Mouse (Mus musculus) heart, embryonic 14.5 days (tissue): ENCODE data around the gene Ankrd13d. TPM values are rescaled to one million over a fixed set of nuclear protein-coding genes. Genes with fewer than 3 reads are reported as not detected.

Experiments used
- ATAC-seq: fragments of 200-750 bp; cut with Nextera tagmentation; 2 replicates; pipeline ENCODE4 v1.8.0; 2017; ENCODE audit warnings: low read depth, moderate TSS enrichment; ENCODE audit not compliant: insufficient number of reproducible peaks, insufficient read depth, low FRiP score
- H3K27ac ChIP-seq, 2 experiments: fragments of 200-500 bp in 1 of 2; fragments of 300-500 bp in 1 of 2; sonication (generic) in 1 of 2; replicated peaks in 1 of 2; 2 replicates each; pipeline ENCODE4 v1.5.1; 2012 to 2014; ENCODE audit warnings: low read depth in 2 of 2, low read length in 2 of 2, control low read depth in 1 of 2, mild to moderate bottlenecking in 1 of 2, mixed read lengths in 1 of 2; ENCODE audit not compliant: control insufficient read depth in 1 of 2, insufficient read depth in 1 of 2
- H3K27me3 ChIP-seq: fragments of 300-500 bp; sonication (generic); 2 replicates; pipeline ENCODE4 v1.6.1; 2014; ENCODE audit warnings: mild to moderate bottlenecking, low read length, control low read depth; ENCODE audit not compliant: control insufficient read depth, insufficient read depth
- H3K36me3 ChIP-seq: fragments of 300-500 bp; sonication (generic); 2 replicates; pipeline ENCODE4 v1.6.1; 2014; ENCODE audit warnings: mild to moderate bottlenecking, control low read depth, low read length, mixed read lengths; ENCODE audit not compliant: control insufficient read depth, insufficient read depth
- H3K4me1 ChIP-seq, 2 experiments: fragments of 200-500 bp in 1 of 2; fragments of 300-500 bp in 1 of 2; sonication (generic) in 1 of 2; 2 replicates each; pipeline ENCODE4 v1.6.1; 2012 to 2014; ENCODE audit warnings: low read length in 2 of 2, control low read depth in 1 of 2, mixed read lengths in 1 of 2; ENCODE audit not compliant: control insufficient read depth in 2 of 2, insufficient read depth in 2 of 2
- H3K4me2 ChIP-seq: fragments of 300-500 bp; sonication (generic); 2 replicates; pipeline ENCODE4 v1.6.1; 2014; ENCODE audit warnings: mild to moderate bottlenecking, low read length
- H3K4me3 ChIP-seq, 2 experiments: fragments of 200-500 bp in 1 of 2; fragments of 300-500 bp in 1 of 2; sonication (generic) in 1 of 2; 2 replicates each; pipeline ENCODE4 v1.5.1; 2012 to 2014; ENCODE audit warnings: low read length in 2 of 2, mild to moderate bottlenecking in 2 of 2, control low read depth in 1 of 2, low read depth in 1 of 2, moderate library complexity in 1 of 2; ENCODE audit not compliant: control insufficient read depth in 1 of 2, insufficient read depth in 1 of 2
- H3K9ac ChIP-seq: fragments of 300-500 bp; sonication (generic); 2 replicates; pipeline ENCODE4 v1.6.1; 2014; ENCODE audit warnings: mild to moderate bottlenecking, low read length
- H3K9me3 ChIP-seq: fragments of 300-500 bp; sonication (generic); 2 replicates; pipeline ENCODE4 v1.6.1; 2016; ENCODE audit warnings: low read length, control low read depth; ENCODE audit not compliant: control insufficient read depth
- WGBS: fragments of 180-500 bp; shearing (Covaris S2); extraction: QIAGEN DNeasy Blood & Tissue Kit; methylation state at CpG from one replicate; pipeline ENCODE4 v1.1.7; 2014; 5-methylcytosine and 5-hydroxymethylcytosine counted together
- polyA plus RNA-seq: library from polyadenylated mRNA; unstranded; fragments of >200 nt; fragmentation: Nextera tagmentation; extraction: Ambion mirVana; gene quantifications from 2 replicates; pipeline ENCODE4 v1.2.1, GENCODE M21; 2014

Ankrd13d gene
- polyA plus RNA-seq, 1 experiment from 2014 or later: 1.4 TPM

GRCm38 (mm10) chr19:4306190-4306577 is 23.2 kb upstream of the Ankrd13d start, which contains the start of gene Grk2:
TSS of gene Grk2 (minus strand) at chr19:4306222.
- Histone ChIP-seq H3K4me1 (peaks cover 28 to 38% of the 10 kb centered on the region in 2 experiments), H3K9me3 (no peaks in the 10 kb centered on the region), H3K36me3 (no peaks in the 10 kb centered on the region), H3K27me3 (no peaks in the 10 kb centered on the region), H3K9ac (peak within 1 kb of the TSS; percentile 98), H3K27ac (peak within 1 kb of the TSS in 1 of 2 experiments; percentile 87; a peak in 2 of 4 replicates), H3K4me3 (peak within 1 kb of the TSS; percentile 83 to 95), H3K4me2 (peak within 1 kb of the TSS; percentile 90)
- ATAC-seq: peak; percentile 64
- under 1% methylated on average over 34 of the region's 46 CpGs for WGBS

GRCm38 (mm10) chr19:4305491-4306189 is 22.7 kb upstream of the Ankrd13d start:
- H3K4me1 ChIP-seq: peaks cover 30 to 44% of the 10 kb centered on the region in 2 experiments
- H3K9me3 ChIP-seq: no peaks in the 10 kb centered on the region
- WGBS: 0% methylated on average over 45 of the region's 68 CpGs
- peak overlapping the region; percentile 90 for H3K4me2 ChIP-seq
- peak overlapping the region in 1 of 2 experiments; percentile 87; a peak in 2 of 4 replicates for H3K27ac ChIP-seq
- H3K27me3 ChIP-seq: no peaks in the 10 kb centered on the region
- peak overlapping the region; percentile 83 to 95 for H3K4me3 ChIP-seq
- ATAC-seq: peak; percentile 40
- peak overlapping the region; percentile 98 for H3K9ac ChIP-seq
- H3K36me3 ChIP-seq: no peaks in the 10 kb centered on the region

- Histone ChIP-seq H3K9ac (peak overlapping the region; percentile 98), H3K27me3 (no peaks in the 10 kb centered on the region), H3K4me2 (peak overlapping the region; percentile 90), H3K36me3 (no peaks in the 10 kb centered on the region), H3K4me1 (peaks cover 32 to 46% of the 10 kb centered on the region in 2 experiments), H3K4me3 (peak overlapping the region; percentile 29 to 95), H3K27ac (peak overlapping the region in 1 of 2 experiments; percentile 87; a peak in 2 of 4 replicates), H3K9me3 (no peaks in the 10 kb centered on the region)
- WGBS: 42% methylated on average over 4 of the region's 4 CpGs
- no peak for ATAC-seq
These were observed 22.0 kb upstream of the Ankrd13d start for GRCm38 (mm10) chr19:4304871-4305321.

GRCm38 (mm10) chr19:4304251-4304821 is 21.4 kb upstream of the Ankrd13d start:
- H3K36me3 ChIP-seq: no peaks in the 10 kb centered on the region
- WGBS: 75% methylated on average over 5 of the region's 5 CpGs
- peaks cover 32 to 46% of the 10 kb centered on the region in 2 experiments for H3K4me1 ChIP-seq
- H3K9me3 ChIP-seq: no peaks in the 10 kb centered on the region
- H3K4me2 ChIP-seq: peak overlapping the region; percentile 90
- no peak overlapping the region for H3K9ac ChIP-seq
- H3K4me3 ChIP-seq: peak overlapping the region; percentile 4 to 95
- no peaks in the 10 kb centered on the region for H3K27me3 ChIP-seq
- peak overlapping the region in 1 of 2 experiments; percentile 87; a peak in 1 of 4 replicates for H3K27ac ChIP-seq
- no peak for ATAC-seq

- 88% methylated on average over 5 of the region's 5 CpGs for WGBS
- Histone ChIP-seq H3K4me3 (no peak overlapping the region), H3K4me1 (peaks cover 32 to 46% of the 10 kb centered on the region in 2 experiments)
These were observed 20.7 kb upstream of the Ankrd13d start for GRCm38 (mm10) chr19:4303640-4303995.

GRCm38 (mm10) chr19:4302936-4303639 is 20.2 kb upstream of the Ankrd13d start:
- H3K9ac ChIP-seq: peak overlapping the region; percentile 56
- H3K27ac ChIP-seq: peak overlapping the region; percentile 53 to 73
- 59% methylated on average over 7 of the region's 7 CpGs for WGBS
- no peaks in the 10 kb centered on the region for H3K9me3 ChIP-seq
- no peak for ATAC-seq
- peaks cover 32 to 46% of the 10 kb centered on the region in 2 experiments for H3K4me1 ChIP-seq
- peak overlapping the region; percentile 53 for H3K4me2 ChIP-seq
- no peaks in the 10 kb centered on the region for H3K27me3 ChIP-seq
- no peak overlapping the region for H3K4me3 ChIP-seq
- 0 out of 2 replicates have a peak, but pooled peaks cover 4% of the 10 kb centered on the region for H3K36me3 ChIP-seq

More at GRCm38 (mm10) chr19:4303640-4303995, 20.7 kb upstream of the Ankrd13d start:
- no peak for ATAC-seq
- Histone ChIP-seq H3K9me3 (no peaks in the 10 kb centered on the region), H3K36me3 (no peaks in the 10 kb centered on the region), H3K27ac (no peak overlapping the region), H3K27me3 (no peaks in the 10 kb centered on the region), H3K4me2 (0 out of 2 replicates have a peak overlapping the region, but pooled peaks have one; percentile 90), H3K9ac (no peak overlapping the region; the same call in 1 of the 2 replicates)
